Comparison of ENCODE assay signal across 13 mouse cellular contexts in the genomic region with DNA sequence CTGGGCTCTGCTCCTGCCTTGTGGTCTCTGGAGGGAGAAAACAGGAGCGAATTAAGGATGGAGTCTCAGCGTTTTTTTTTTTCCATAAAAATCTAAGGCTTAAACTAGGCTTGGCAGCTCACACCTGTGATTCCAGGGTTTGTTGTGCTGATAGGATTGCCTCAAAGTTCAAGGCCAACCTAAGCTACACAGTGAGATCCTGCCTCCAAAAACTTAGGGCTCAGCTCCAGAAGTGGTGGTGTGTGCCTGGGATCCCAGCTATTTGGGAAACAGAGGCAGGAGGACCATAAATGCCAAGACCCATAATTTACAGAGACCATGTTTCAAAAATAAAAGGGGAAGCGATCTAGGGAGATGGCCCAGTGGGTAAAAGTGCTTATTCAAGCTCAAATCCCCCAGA. TPM values are rescaled to one million over a fixed set of nuclear protein-coding genes. Genes with fewer than 3 reads are reported as not detected.
DNase-seq lines count a peak whose midpoint lies in the region; ATAC-seq and TF ChIP-seq lines count a peak whose summit lies in the region.
"Had no signal": no experiment of that assay in that cellular context is flagged by ENCODE, and none has a peak within 500 bp of the region (broad histone marks: within the 10 kb centered on the region; RNA-seq: fewer than 3 reads in every experiment).

No protein-coding gene starts in this region.

- H3K4me2 ChIP-seq in lung, embryonic 14.5 days: peak overlapping the region; percentile 70
- H3K4me2 ChIP-seq in lung, postnatal 0 days (replicated peaks; ENCODE audit: low read depth, low read length): no peak overlapping the region
- peak overlapping the region; percentile 59 for H3K4me2 ChIP-seq in embryonic facial prominence, embryonic 12.5 days (replicated peaks)
- H3K4me2 ChIP-seq in limb, embryonic 15.5 days: peak overlapping the region; percentile 54

- peak overlapping the region; percentile 93; the same call in 1 of the 2 replicates for H3K27ac ChIP-seq in heart, embryonic 10.5 days
- no peak overlapping the region for H3K27ac ChIP-seq in lung, embryonic 14.5 days (ENCODE audit: low read depth)
- H3K27ac ChIP-seq in lung, postnatal 0 days (ENCODE audit: low read length): no peak overlapping the region
- H3K27ac ChIP-seq in embryonic facial prominence, embryonic 12.5 days: peak overlapping the region; percentile 98
- peak overlapping the region; percentile 47 for H3K27ac ChIP-seq in limb, embryonic 15.5 days

- H3K4me3 ChIP-seq in heart, embryonic 10.5 days: peak overlapping the region; percentile 52; the same call in 1 of the 2 replicates
- H3K4me3 ChIP-seq in lung, embryonic 14.5 days (ENCODE audit: low read depth, low read length): peak overlapping the region; percentile 42
- no peak overlapping the region for H3K4me3 ChIP-seq in lung, postnatal 0 days (ENCODE audit: low read depth, low read length)
- H3K4me3 ChIP-seq in embryonic facial prominence, embryonic 12.5 days: peak overlapping the region; percentile 29
- peak overlapping the region; percentile 45 for H3K4me3 ChIP-seq in limb, embryonic 15.5 days

- H3K9me3 ChIP-seq in heart, embryonic 10.5 days: no peaks in the 10 kb centered on the region
- H3K9me3 ChIP-seq in lung, embryonic 14.5 days (ENCODE audit: low read depth, low read length): no peaks in the 10 kb centered on the region
- no peaks in the 10 kb centered on the region for H3K9me3 ChIP-seq in lung, postnatal 0 days (ENCODE audit: low read length)
- no peaks in the 10 kb centered on the region for H3K9me3 ChIP-seq in embryonic facial prominence, embryonic 12.5 days
- H3K9me3 ChIP-seq in limb, embryonic 15.5 days: no peaks in the 10 kb centered on the region
- H3K9me3 ChIP-seq: heart, embryonic 15.5 days had no signal

- 61% methylated on average over 3 of the region's 3 CpGs for WGBS in heart, embryonic 10.5 days
- 63% methylated on average over 3 of the region's 3 CpGs for WGBS in lung, embryonic 14.5 days
- WGBS in lung, postnatal 0 days: 76% methylated on average over 3 of the region's 3 CpGs
- WGBS in embryonic facial prominence, embryonic 12.5 days: 52% methylated on average over 3 of the region's 3 CpGs
- WGBS in limb, embryonic 15.5 days: 22% methylated on average over 3 of the region's 3 CpGs

- DNase-seq in heart, embryonic 10.5 days (ENCODE audit: low spot score): no peak
- DNase-seq in heart, postnatal 10 days: no peak
- no peak for DNase-seq in lung, embryonic 14.5 days
- no peak for DNase-seq in lung, postnatal 0 days (ENCODE audit: low spot score)
- no peak for DNase-seq in thymus, adult 18-20 months
- DNase-seq in frontal cortex, postnatal 25 days (ENCODE audit: low spot score in 2 of 2): no peak
- DNase-seq: cerebellum, postnatal 36 days; kidney, adult 11 months; thymus, postnatal 36 days had no signal

- no peak for TF ChIP-seq EP300 in lung, postnatal 0 days (IDR thresholded peaks at IDR 0.05)

- ATAC-seq in lung, embryonic 14.5 days (ENCODE audit: insufficient read depth): no peak
- ATAC-seq in lung, postnatal 0 days: no peak
- ATAC-seq in embryonic facial prominence, embryonic 12.5 days (ENCODE audit: insufficient number of reproducible peaks, insufficient read depth, low FRiP score, low TSS enrichment): no peak
- ATAC-seq in limb, embryonic 15.5 days (ENCODE audit: insufficient number of reproducible peaks, low FRiP score, low TSS enrichment, low read depth): no peak

- H3K36me3 ChIP-seq in heart, embryonic 10.5 days: peaks cover 34% of the 10 kb centered on the region
- H3K36me3 ChIP-seq in lung, embryonic 14.5 days (ENCODE audit: insufficient read depth): peaks cover 36% of the 10 kb centered on the region
- H3K36me3 ChIP-seq in lung, postnatal 0 days (ENCODE audit: insufficient read depth, low read length): no peaks in the 10 kb centered on the region
- H3K36me3 ChIP-seq in embryonic facial prominence, embryonic 12.5 days: peaks cover 30% of the 10 kb centered on the region
- H3K36me3 ChIP-seq in limb, embryonic 15.5 days: peaks cover 27% of the 10 kb centered on the region

- no peak for TF ChIP-seq CTCF in lung, embryonic 14.5 days (IDR thresholded peaks at IDR 0.05; ENCODE audit: low read depth)
- TF ChIP-seq CTCF in lung, postnatal 0 days (IDR thresholded peaks at IDR 0.05): no peak

- peaks cover 16% of the 10 kb centered on the region for H3K27me3 ChIP-seq in heart, embryonic 10.5 days (ENCODE audit: insufficient read depth, poor library complexity, severe bottlenecking)
- no peaks in the 10 kb centered on the region for H3K27me3 ChIP-seq in lung, embryonic 14.5 days (ENCODE audit: insufficient read depth, low read length)
- no peaks in the 10 kb centered on the region for H3K27me3 ChIP-seq in lung, postnatal 0 days (replicated peaks; ENCODE audit: insufficient read depth, low read length)
- H3K27me3 ChIP-seq in embryonic facial prominence, embryonic 12.5 days: no peaks in the 10 kb centered on the region
- H3K27me3 ChIP-seq in limb, embryonic 15.5 days: no peaks in the 10 kb centered on the region
- H3K27me3 ChIP-seq: heart, embryonic 15.5 days had no signal

- intact Hi-C loops in heart, postnatal 10 days (cut with DNase I): no loop called here

- H3K4me1 ChIP-seq in heart, embryonic 10.5 days: peaks cover 60% of the 10 kb centered on the region
- H3K4me1 ChIP-seq in lung, embryonic 14.5 days (ENCODE audit: insufficient read depth): peaks cover 35% of the 10 kb centered on the region
- H3K4me1 ChIP-seq in lung, postnatal 0 days (ENCODE audit: insufficient read depth, low read depth, low read length): peaks cover 24% of the 10 kb centered on the region; the same call in 1 of the 2 replicates
- H3K4me1 ChIP-seq in embryonic facial prominence, embryonic 12.5 days: peaks cover 63% of the 10 kb centered on the region
- H3K4me1 ChIP-seq in limb, embryonic 15.5 days: peaks cover 64% of the 10 kb centered on the region

- H3K9ac ChIP-seq in lung, embryonic 14.5 days: no peak overlapping the region
- no peak overlapping the region for H3K9ac ChIP-seq in lung, postnatal 0 days (replicated peaks; ENCODE audit: low read depth)
- peak overlapping the region; percentile 47 for H3K9ac ChIP-seq in embryonic facial prominence, embryonic 12.5 days
- no peak overlapping the region for H3K9ac ChIP-seq in limb, embryonic 15.5 days

RNA-seq across cellular contexts. Expression of a gene that starts 4.3 kb away (rescaled TPM):
- polyA plus RNA-seq in heart, embryonic 10.5 days (2016; fragmentation: Nextera tagmentation; extraction: Ambion mirVana): 114 and 137 TPM in 2 replicates
- 100 to 1,000 TPM; 127 to 142 TPM for total RNA-seq in heart, postnatal 10 days (2021)
- polyA plus RNA-seq in lung, embryonic 14.5 days (2014; fragmentation: Nextera tagmentation; extraction: Ambion mirVana): 130 and 148 TPM in 2 replicates
- 86.6 and 101 TPM in 2 replicates for polyA plus RNA-seq in lung, postnatal 0 days (2015; fragmentation: Nextera tagmentation; extraction: Ambion mirVana)
- polyA plus RNA-seq in embryonic facial prominence, embryonic 12.5 days (2016; fragmentation: Nextera tagmentation; extraction: Ambion mirVana): 124 and 128 TPM in 2 replicates
- polyA plus RNA-seq in limb, embryonic 15.5 days (2015; fragmentation: Nextera tagmentation; extraction: Ambion mirVana): 303 and 362 TPM in 2 replicates

RNA-seq across cellular contexts. Expression of a gene that starts 8.4 kb away (rescaled TPM):
- polyA plus RNA-seq in heart, embryonic 10.5 days (2016; fragmentation: Nextera tagmentation; extraction: Ambion mirVana): 14.3 and 16.0 TPM in 2 replicates
- total RNA-seq in heart, postnatal 10 days (2021): 10 to 100 TPM; 25.1 to 31.4 TPM
- polyA plus RNA-seq in lung, embryonic 14.5 days (2014; fragmentation: Nextera tagmentation; extraction: Ambion mirVana): 33.9 and 37.8 TPM in 2 replicates
- 32.1 and 33.7 TPM in 2 replicates for polyA plus RNA-seq in lung, postnatal 0 days (2015; fragmentation: Nextera tagmentation; extraction: Ambion mirVana)
- polyA plus RNA-seq in embryonic facial prominence, embryonic 12.5 days (2016; fragmentation: Nextera tagmentation; extraction: Ambion mirVana): 28.4 and 28.7 TPM in 2 replicates
- 40.6 and 41.8 TPM in 2 replicates for polyA plus RNA-seq in limb, embryonic 15.5 days (2015; fragmentation: Nextera tagmentation; extraction: Ambion mirVana)

RNA-seq across cellular contexts. Expression of a gene that starts 19.5 kb away (rescaled TPM):
- 0.28 and 0.31 TPM in 2 replicates for polyA plus RNA-seq in heart, embryonic 10.5 days (2016; fragmentation: Nextera tagmentation; extraction: Ambion mirVana)
- under 1 TPM; 0.20 to 0.29 TPM for total RNA-seq in heart, postnatal 10 days (2021)
- polyA plus RNA-seq in lung, embryonic 14.5 days (2014; fragmentation: Nextera tagmentation; extraction: Ambion mirVana): 0.19 TPM in 1 of 2 replicates, not detected in the other
- polyA plus RNA-seq in lung, postnatal 0 days (2015; fragmentation: Nextera tagmentation; extraction: Ambion mirVana): 0.19 and 0.51 TPM in 2 replicates
- polyA plus RNA-seq in embryonic facial prominence, embryonic 12.5 days (2016; fragmentation: Nextera tagmentation; extraction: Ambion mirVana): 0.22 and 0.36 TPM in 2 replicates
- 0.09 TPM in 1 of 2 replicates, not detected in the other for polyA plus RNA-seq in limb, embryonic 15.5 days (2015; fragmentation: Nextera tagmentation; extraction: Ambion mirVana)
- total RNA-seq: midbrain, postnatal 0 days had no signal

RNA-seq across cellular contexts. Expression of a gene that starts 19.6 kb away (rescaled TPM):
- 23.3 and 23.7 TPM in 2 replicates for polyA plus RNA-seq in heart, embryonic 10.5 days (2016; fragmentation: Nextera tagmentation; extraction: Ambion mirVana)
- total RNA-seq in heart, postnatal 10 days (2021): 10 to 100 TPM; 20.2 to 21.7 TPM
- polyA plus RNA-seq in lung, embryonic 14.5 days (2014; fragmentation: Nextera tagmentation; extraction: Ambion mirVana): 32.1 and 40.5 TPM in 2 replicates
- polyA plus RNA-seq in lung, postnatal 0 days (2015; fragmentation: Nextera tagmentation; extraction: Ambion mirVana): 47.4 and 50.7 TPM in 2 replicates
- polyA plus RNA-seq in embryonic facial prominence, embryonic 12.5 days (2016; fragmentation: Nextera tagmentation; extraction: Ambion mirVana): 30.8 and 34.0 TPM in 2 replicates
- polyA plus RNA-seq in limb, embryonic 15.5 days (2015; fragmentation: Nextera tagmentation; extraction: Ambion mirVana): 32.8 and 34.1 TPM in 2 replicates

RNA-seq across cellular contexts. Expression of a gene that starts 19.7 kb away (rescaled TPM):
- polyA plus RNA-seq in heart, embryonic 10.5 days (2016; fragmentation: Nextera tagmentation; extraction: Ambion mirVana): 7.7 and 9.8 TPM in 2 replicates
- 1 to 10 TPM; 5.0 to 5.9 TPM for total RNA-seq in heart, postnatal 10 days (2021)
- polyA plus RNA-seq in lung, embryonic 14.5 days (2014; fragmentation: Nextera tagmentation; extraction: Ambion mirVana): 9.2 and 11.7 TPM in 2 replicates
- polyA plus RNA-seq in lung, postnatal 0 days (2015; fragmentation: Nextera tagmentation; extraction: Ambion mirVana): 11.6 and 12.3 TPM in 2 replicates
- 9.2 and 11.8 TPM in 2 replicates for polyA plus RNA-seq in embryonic facial prominence, embryonic 12.5 days (2016; fragmentation: Nextera tagmentation; extraction: Ambion mirVana)
- polyA plus RNA-seq in limb, embryonic 15.5 days (2015; fragmentation: Nextera tagmentation; extraction: Ambion mirVana): 8.0 and 8.5 TPM in 2 replicates

Comparison
In these comparisons a context has a peak if more than half of its experiments do, and no peak if none do; other contexts are left out.
1. H3K27ac ChIP-seq: peak in heart, embryonic 10.5 days (single experiment), embryonic facial prominence, embryonic 12.5 days (single experiment) and limb, embryonic 15.5 days (single experiment); none in lung, embryonic 14.5 days (single experiment) and lung, postnatal 0 days (single experiment).